Mouse (Mus musculus): ENCODE data around the gene Stoml1. TPM values are rescaled to one million over a fixed set of nuclear protein-coding genes. Genes with fewer than 3 reads are reported as not detected.

The Stoml1 gene
- polyA plus RNA-seq, 1 experiment, result 55.5 TPM

DNA sequence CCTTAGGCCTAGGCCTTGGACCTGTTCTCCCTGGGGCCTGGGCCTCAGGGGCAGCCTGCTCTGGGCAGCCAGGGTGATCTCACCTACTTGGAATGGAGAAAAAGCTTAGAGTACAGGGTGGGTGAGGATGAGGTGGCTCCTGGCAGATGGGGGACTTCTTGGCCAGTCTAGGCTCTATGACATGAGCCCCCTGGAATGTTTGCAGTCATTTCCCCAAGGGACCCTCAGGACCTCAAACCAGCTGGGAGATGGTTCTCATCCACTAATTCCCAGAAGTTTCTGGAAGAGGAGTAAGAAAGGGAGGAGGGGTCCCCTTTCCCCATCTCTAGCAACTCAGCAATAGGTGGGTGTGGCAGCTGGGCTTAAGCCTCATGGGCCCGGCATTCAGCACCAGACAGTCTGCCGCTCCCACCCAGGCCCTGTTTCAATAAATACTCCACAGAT is 46.4 kb downstream of the Stoml1 start:
- H3K27ac ChIP-seq (ENCODE audit: insufficient read depth, low read length), result no peak overlapping the region
- no peak for TF ChIP-seq POLR2A (IDR thresholded peaks at IDR 0.05; ENCODE audit: low read depth, low read length)
- TF ChIP-seq CTCF (IDR thresholded peaks at IDR 0.05; ENCODE audit: extremely low read depth, insufficient read depth, insufficient read length, insufficient replicate concordance), result no peak
- DNase-seq (ENCODE audit: low read depth in 1 of 2, low spot score in 2 of 2), result no peak
- no peak overlapping the region for H3K4me3 ChIP-seq (ENCODE audit: extremely low read depth, insufficient read depth, insufficient read length)
- WGBS, result 95% methylated on average over 2 of the region's 2 CpGs
- no peaks in the 10 kb centered on the region for H3K27me3 ChIP-seq (ENCODE audit: control insufficient read depth, insufficient read depth, low read length)
- no peaks in the 10 kb centered on the region for H3K36me3 ChIP-seq (ENCODE audit: control insufficient read depth, insufficient read depth, low read length)
- no peaks in the 10 kb centered on the region for H3K4me1 ChIP-seq (ENCODE audit: control insufficient read depth, insufficient read depth, insufficient read length)

- Histone ChIP-seq H3K27ac (ENCODE audit: insufficient read depth, low read length) (0 out of 2 replicates have a peak overlapping the region, but pooled peaks have one; percentile 4), H3K27me3 (ENCODE audit: control insufficient read depth, insufficient read depth, low read length) (no peaks in the 10 kb centered on the region), H3K4me1 (ENCODE audit: control insufficient read depth, insufficient read depth, insufficient read length) (no peaks in the 10 kb centered on the region), H3K36me3 (ENCODE audit: control insufficient read depth, insufficient read depth, low read length) (no peaks in the 10 kb centered on the region), H3K4me3 (ENCODE audit: extremely low read depth, insufficient read depth, insufficient read length) (no peak overlapping the region)
- TF ChIP-seq POLR2A (IDR thresholded peaks at IDR 0.05; ENCODE audit: low read depth, low read length) (no peak), CTCF (IDR thresholded peaks at IDR 0.05; ENCODE audit: extremely low read depth, insufficient read depth, insufficient read length, insufficient replicate concordance) (no peak)
- WGBS, result 71% methylated on average over 5 of the region's 5 CpGs
- DNase-seq (ENCODE audit: low read depth in 1 of 2, low spot score in 2 of 2), result no peak
Observed at GRCm38 (mm10) chr9:58303115-58303514, 50.2 kb downstream of the Stoml1 start.

DNA sequence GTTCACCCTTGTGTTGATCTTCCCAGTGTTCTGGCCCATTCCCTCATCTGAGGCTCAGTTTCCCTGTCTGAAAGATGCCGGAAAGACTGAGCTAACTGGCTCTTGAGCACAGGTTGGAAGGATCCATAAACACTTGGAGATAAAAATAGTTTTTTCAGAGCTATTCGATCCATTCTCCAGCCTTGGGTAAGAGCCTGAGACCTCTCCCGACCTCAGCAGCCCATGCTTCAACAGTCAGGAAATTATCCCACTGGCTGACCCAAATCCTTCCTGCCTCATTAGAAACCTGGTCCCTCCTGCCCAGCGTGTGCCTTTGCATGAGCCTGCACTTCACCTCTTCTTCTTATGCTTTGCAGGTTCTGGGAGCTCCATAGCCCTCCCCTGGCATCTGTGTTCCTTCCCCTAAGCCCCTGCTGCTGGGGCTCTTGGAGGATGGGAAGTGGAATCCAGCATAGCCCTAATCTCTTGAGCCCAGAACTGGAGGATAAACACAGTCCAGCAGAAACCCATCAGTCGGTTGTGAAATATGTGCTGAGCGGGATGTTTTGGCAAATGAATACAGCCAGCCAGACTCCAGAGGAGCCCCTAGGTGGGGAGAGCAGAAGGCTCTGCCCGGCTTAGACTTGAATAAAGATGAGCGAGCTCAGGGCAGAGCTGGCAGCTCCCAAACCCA is 50.8 kb downstream of the Stoml1 start:
- Histone ChIP-seq H3K27me3 (ENCODE audit: control insufficient read depth, insufficient read depth, low read length) (no peaks in the 10 kb centered on the region), H3K36me3 (ENCODE audit: control insufficient read depth, insufficient read depth, low read length) (no peaks in the 10 kb centered on the region), H3K4me1 (ENCODE audit: control insufficient read depth, insufficient read depth, insufficient read length) (no peaks in the 10 kb centered on the region), H3K4me3 (ENCODE audit: extremely low read depth, insufficient read depth, insufficient read length) (no peak overlapping the region), H3K27ac (ENCODE audit: insufficient read depth, low read length) (0 out of 2 replicates have a peak overlapping the region, but pooled peaks have one; percentile 4)
- WGBS, result 76% methylated on average over 8 of the region's 8 CpGs
- DNase-seq (ENCODE audit: low read depth in 1 of 2, low spot score in 2 of 2), result no peak
- TF ChIP-seq CTCF (IDR thresholded peaks at IDR 0.05; ENCODE audit: extremely low read depth, insufficient read depth, insufficient read length, insufficient replicate concordance) (no peak), POLR2A (IDR thresholded peaks at IDR 0.05; ENCODE audit: low read depth, low read length) (no peak)

DNA sequence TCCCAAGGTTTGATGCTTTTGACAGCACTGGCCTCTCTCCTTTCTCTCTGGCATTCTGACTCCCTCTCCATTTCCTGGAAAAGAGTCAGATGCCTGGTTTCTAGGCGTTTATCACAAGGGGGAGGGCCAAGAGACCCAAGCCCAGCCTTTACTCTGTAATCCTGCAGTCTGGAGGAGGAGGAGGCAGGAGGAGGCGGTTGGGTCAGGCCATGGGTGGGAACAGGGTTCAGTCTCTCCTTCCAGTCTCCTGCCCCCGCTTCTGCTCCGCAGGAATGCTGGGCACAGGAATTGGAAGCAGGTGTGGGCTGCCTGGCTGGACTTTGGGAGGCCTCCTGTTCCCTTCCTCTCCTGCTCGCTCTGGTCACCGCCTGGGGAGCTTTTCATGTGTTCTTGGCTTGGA is 52.7 kb downstream of the Stoml1 start:
- H3K27ac ChIP-seq (ENCODE audit: insufficient read depth, low read length), result no peak overlapping the region
- H3K4me1 ChIP-seq (ENCODE audit: control insufficient read depth, insufficient read depth, insufficient read length), result no peaks in the 10 kb centered on the region
- no peak for DNase-seq (ENCODE audit: low read depth in 1 of 2, low spot score in 2 of 2)
- TF ChIP-seq CTCF (IDR thresholded peaks at IDR 0.05; ENCODE audit: extremely low read depth, insufficient read depth, insufficient read length, insufficient replicate concordance) (no peak), POLR2A (IDR thresholded peaks at IDR 0.05; ENCODE audit: low read depth, low read length) (no peak)
- no peak overlapping the region for H3K4me3 ChIP-seq (ENCODE audit: extremely low read depth, insufficient read depth, insufficient read length)
- H3K36me3 ChIP-seq (ENCODE audit: control insufficient read depth, insufficient read depth, low read length), result no peaks in the 10 kb centered on the region
- WGBS, result 60% methylated on average over 6 of the region's 6 CpGs
- H3K27me3 ChIP-seq (ENCODE audit: control insufficient read depth, insufficient read depth, low read length), result no peaks in the 10 kb centered on the region

DNA sequence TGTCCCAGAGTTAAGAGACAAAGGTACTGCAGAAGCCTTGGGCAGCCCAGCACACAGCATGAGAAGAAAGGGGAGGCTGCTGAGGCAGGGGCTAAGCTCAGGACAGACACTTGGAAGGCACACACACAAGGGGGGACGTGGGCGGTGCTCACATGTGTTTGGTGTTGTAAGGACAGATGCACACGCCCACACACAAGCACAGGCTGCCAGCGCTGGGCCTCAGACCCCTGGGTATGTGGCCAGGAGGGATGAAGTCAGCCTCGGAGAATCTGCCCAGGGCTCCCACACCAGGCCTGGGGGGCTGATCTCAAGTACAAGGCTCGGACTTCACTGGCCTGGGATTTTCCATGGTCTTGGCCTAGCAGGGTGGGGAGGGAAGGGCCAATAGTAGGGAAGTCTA is 55.4 kb downstream of the Stoml1 start:
- H3K4me1 ChIP-seq (ENCODE audit: control insufficient read depth, insufficient read depth, insufficient read length), result no peaks in the 10 kb centered on the region; the same call in 1 of the 2 replicates
- TF ChIP-seq POLR2A (IDR thresholded peaks at IDR 0.05; ENCODE audit: low read depth, low read length) (no peak), CTCF (IDR thresholded peaks at IDR 0.05; ENCODE audit: extremely low read depth, insufficient read depth, insufficient read length, insufficient replicate concordance) (no peak)
- no peak for DNase-seq (ENCODE audit: low read depth in 1 of 2, low spot score in 2 of 2)
- no peak overlapping the region for H3K4me3 ChIP-seq (ENCODE audit: extremely low read depth, insufficient read depth, insufficient read length)
- 85% methylated on average over 6 of the region's 6 CpGs for WGBS
- H3K27me3 ChIP-seq (ENCODE audit: control insufficient read depth, insufficient read depth, low read length), result peaks cover 9% of the 10 kb centered on the region
- no peaks in the 10 kb centered on the region for H3K36me3 ChIP-seq (ENCODE audit: control insufficient read depth, insufficient read depth, low read length)
- H3K27ac ChIP-seq (ENCODE audit: insufficient read depth, low read length), result no peak overlapping the region

DNA sequence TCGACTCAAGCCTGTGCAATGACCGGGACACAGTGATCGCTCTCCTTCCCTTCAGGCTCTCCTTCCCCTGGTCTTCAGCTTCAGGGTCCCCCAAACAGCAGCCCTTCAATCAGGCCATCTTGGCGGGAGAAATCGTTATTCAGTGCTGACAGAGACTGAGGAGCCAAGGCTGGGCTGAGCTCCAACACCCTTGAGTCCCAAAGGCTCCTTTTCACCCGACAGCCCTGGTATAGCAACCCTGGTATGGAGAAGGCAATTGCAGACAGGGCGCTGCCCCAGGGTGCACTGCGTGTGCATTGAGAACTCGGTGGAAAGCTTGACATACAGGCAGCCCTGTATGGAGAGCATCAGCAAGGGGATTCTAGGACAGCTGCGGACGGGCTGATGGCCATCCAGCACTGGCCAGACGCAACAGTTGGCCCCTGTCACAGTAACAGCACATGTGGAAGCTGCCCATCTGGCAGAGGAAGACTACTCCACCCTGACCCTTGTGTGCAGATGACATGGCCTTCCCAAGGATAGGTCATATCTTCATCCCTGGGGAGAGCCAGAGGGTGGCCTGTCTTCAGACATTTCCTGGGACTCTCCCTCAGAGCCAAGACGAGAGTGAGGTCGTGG is 57.2 kb downstream of the Stoml1 start:
- Histone ChIP-seq H3K27ac (ENCODE audit: insufficient read depth, low read length) (no peak overlapping the region), H3K36me3 (ENCODE audit: control insufficient read depth, insufficient read depth, low read length) (no peaks in the 10 kb centered on the region), H3K4me3 (ENCODE audit: extremely low read depth, insufficient read depth, insufficient read length) (no peak overlapping the region), H3K4me1 (ENCODE audit: control insufficient read depth, insufficient read depth, insufficient read length) (no peaks in the 10 kb centered on the region; the same call in 1 of the 2 replicates), H3K27me3 (ENCODE audit: control insufficient read depth, insufficient read depth, low read length) (peaks cover 9% of the 10 kb centered on the region)
- 82% methylated on average over 14 of the region's 14 CpGs for WGBS
- TF ChIP-seq CTCF (IDR thresholded peaks at IDR 0.05; ENCODE audit: extremely low read depth, insufficient read depth, insufficient read length, insufficient replicate concordance) (no peak), POLR2A (IDR thresholded peaks at IDR 0.05; ENCODE audit: low read depth, low read length) (no peak)
- DNase-seq (ENCODE audit: low read depth in 1 of 2, low spot score in 2 of 2), result no peak

Data from spleen, adult 2 months (tissue).